Mouse (Mus musculus) forebrain, embryonic 15.5 days (tissue): ENCODE measurements around the gene Vwa8. TPM values are rescaled to one million over a fixed set of nuclear protein-coding genes. Genes with fewer than 3 reads are reported as not detected.

ENCODE experiments used
- ATAC-seq: fragments of 200-750 bp; cut with Nextera tagmentation; replicated peaks from 2 replicates; pipeline ENCODE4 v1.8.0; 2017; ENCODE audit warnings: mild to moderate bottlenecking, moderate TSS enrichment, moderate library complexity
- H3K27ac ChIP-seq: fragments of 300-500 bp; sonication (generic); replicated peaks from 2 replicates; pipeline ENCODE4 v1.5.1; 2015; ENCODE audit warnings: mild to moderate bottlenecking, inconsistent platforms
- H3K27me3 ChIP-seq: fragments of 300-500 bp; sonication (generic); 2 replicates; pipeline ENCODE4 v1.6.1; 2015; ENCODE audit warnings: inconsistent platforms
- H3K36me3 ChIP-seq: fragments of 300-500 bp; sonication (generic); 2 replicates; pipeline ENCODE4 v1.6.1; 2015; ENCODE audit warnings: mild to moderate bottlenecking, inconsistent platforms
- H3K4me1 ChIP-seq: fragments of 300-500 bp; sonication (generic); 2 replicates; pipeline ENCODE4 v1.6.1; 2015; ENCODE audit warnings: inconsistent platforms
- H3K4me2 ChIP-seq: fragments of 300-500 bp; sonication (generic); replicated peaks from 2 replicates; pipeline ENCODE4 v1.6.1; 2015; ENCODE audit warnings: mild to moderate bottlenecking, inconsistent platforms
- H3K4me3 ChIP-seq: fragments of 300-500 bp; sonication (generic); 2 replicates; pipeline ENCODE4 v1.5.1; 2015; ENCODE audit warnings: mild to moderate bottlenecking, inconsistent platforms
- H3K9ac ChIP-seq: fragments of 300-500 bp; sonication (generic); replicated peaks from 2 replicates; pipeline ENCODE4 v1.6.1; 2015; ENCODE audit warnings: mild to moderate bottlenecking, inconsistent platforms
- H3K9me3 ChIP-seq: fragments of 300-500 bp; sonication (generic); 2 replicates; pipeline ENCODE4 v1.6.1; 2016; ENCODE audit warnings: inconsistent platforms
- WGBS: fragments of 180-500 bp; shearing (Covaris S2); methylation state at CpG from one replicate; pipeline ENCODE4 v1.1.7; 2015; ENCODE audit warnings: mixed read lengths; 5-methylcytosine and 5-hydroxymethylcytosine counted together
- polyA plus RNA-seq: library from polyadenylated mRNA; unstranded; fragments of >200 nt; fragmentation: Nextera tagmentation; extraction: Ambion mirVana; gene quantifications from 2 replicates; pipeline ENCODE4 v1.2.1, GENCODE M21; 2015

Vwa8 gene
- polyA plus RNA-seq, 1 experiment from 2014 or later: 5.1 TPM

DNA sequence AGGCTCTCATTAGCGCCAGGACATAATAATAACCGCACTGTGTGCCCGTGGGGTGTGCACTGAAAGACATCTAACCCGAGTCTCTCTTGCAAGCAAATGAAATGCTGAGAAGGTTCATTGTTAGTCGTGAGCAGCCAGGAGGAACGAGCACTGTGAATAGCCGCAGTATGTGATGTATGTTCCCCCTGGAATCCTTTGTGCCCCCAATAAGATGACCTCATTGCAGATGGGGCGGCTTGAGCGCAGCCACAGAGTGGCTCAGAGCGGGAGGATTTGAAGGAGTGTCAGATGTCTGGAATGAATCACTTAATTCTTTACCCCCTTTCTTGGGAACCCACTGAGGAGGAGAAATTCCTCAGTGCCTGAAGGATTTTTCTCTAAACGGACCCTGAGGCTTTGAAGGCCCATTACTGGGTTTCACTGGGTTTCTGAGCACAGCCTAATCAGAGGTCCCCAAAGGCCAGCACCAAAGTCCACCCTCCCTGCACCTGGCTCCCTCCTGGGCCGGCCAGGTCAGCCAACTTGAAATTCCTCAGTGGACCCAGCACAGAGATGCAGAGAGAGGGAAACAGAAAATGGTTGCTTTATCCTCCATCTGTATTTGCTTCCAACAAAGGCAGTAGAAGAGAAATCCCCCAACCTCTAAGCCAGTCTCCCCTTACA is 354.8 kb downstream of the Vwa8 start:
- no peaks in the 10 kb centered on the region for H3K27me3 ChIP-seq
- WGBS: 2% methylated on average over 12 of the region's 12 CpGs
- H3K9ac ChIP-seq: peak overlapping the region; percentile 15; the same call in 1 of the 2 replicates
- peak overlapping the region; percentile 85 for H3K27ac ChIP-seq
- no peak overlapping the region for H3K4me3 ChIP-seq
- peaks cover 53% of the 10 kb centered on the region for H3K4me1 ChIP-seq
- ATAC-seq: peak; percentile 91
- H3K4me2 ChIP-seq: no peak overlapping the region
- H3K36me3 ChIP-seq: no peaks in the 10 kb centered on the region
- H3K9me3 ChIP-seq: no peaks in the 10 kb centered on the region

DNA sequence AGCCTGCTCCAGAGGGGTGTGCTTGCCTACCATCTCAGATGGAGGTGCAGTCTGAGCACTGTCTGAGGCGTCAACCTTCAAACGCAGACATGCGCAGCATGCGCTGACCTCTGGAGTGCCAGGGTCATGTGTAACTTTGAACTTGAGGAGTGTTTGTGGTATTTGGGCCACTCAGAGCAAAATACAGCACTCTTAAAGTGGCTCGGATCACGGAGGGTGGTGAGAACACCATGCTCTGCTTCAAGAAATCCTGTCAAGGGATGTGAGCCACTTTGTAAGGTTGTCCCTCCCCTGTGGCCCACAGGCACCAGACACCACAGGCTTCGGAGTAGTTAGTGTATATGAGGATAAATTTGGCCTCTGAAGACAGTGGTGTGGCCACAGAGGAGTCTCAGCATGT is 356.0 kb downstream of the Vwa8 start:
- Histone ChIP-seq H3K4me2 (no peak overlapping the region), H3K36me3 (no peaks in the 10 kb centered on the region), H3K4me1 (peaks cover 46% of the 10 kb centered on the region), H3K27me3 (no peaks in the 10 kb centered on the region), H3K4me3 (no peak overlapping the region), H3K27ac (peak overlapping the region; percentile 85), H3K9me3 (no peaks in the 10 kb centered on the region), H3K9ac (no peak overlapping the region)
- WGBS: 88% methylated on average over 7 of the region's 7 CpGs
- no peak for ATAC-seq

- H3K36me3 ChIP-seq: no peaks in the 10 kb centered on the region
- peak overlapping the region; percentile 71 for H3K27ac ChIP-seq
- H3K27me3 ChIP-seq: no peaks in the 10 kb centered on the region
- H3K4me2 ChIP-seq: no peak overlapping the region
- H3K4me3 ChIP-seq: no peak overlapping the region
- WGBS: 24% methylated on average over 11 of the region's 11 CpGs
- H3K9ac ChIP-seq: no peak overlapping the region; the same call in 1 of the 2 replicates
- H3K9me3 ChIP-seq: no peaks in the 10 kb centered on the region
- peak; percentile 44; the same call in 1 of the 2 replicates for ATAC-seq
- peaks cover 32% of the 10 kb centered on the region for H3K4me1 ChIP-seq
These were observed 357.4 kb downstream of the Vwa8 start for GRCm38 (mm10) chr14:79206210-79206609.

DNA sequence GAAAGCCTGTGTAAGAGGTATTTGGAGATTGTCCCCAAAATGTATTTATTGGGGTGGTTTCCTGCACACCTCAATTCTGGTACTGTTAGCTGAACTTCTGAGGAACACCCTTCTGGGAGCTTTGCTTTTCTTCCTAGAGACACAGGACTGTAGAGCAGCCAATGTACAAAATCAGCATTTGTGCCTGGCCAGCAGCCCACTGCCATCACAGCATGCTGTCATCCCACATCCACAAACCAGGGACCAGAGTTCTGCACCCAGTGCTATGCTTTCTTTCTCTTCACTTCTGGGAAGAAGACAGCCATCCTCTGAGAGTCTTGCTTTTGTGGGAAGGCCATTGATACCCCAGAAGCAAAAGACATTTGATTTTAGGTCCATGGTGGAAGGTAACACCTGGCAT is 359.6 kb downstream of the Vwa8 start:
- Histone ChIP-seq H3K9ac (no peak overlapping the region), H3K9me3 (no peaks in the 10 kb centered on the region), H3K4me3 (no peak overlapping the region), H3K4me2 (no peak overlapping the region), H3K4me1 (peaks cover 21% of the 10 kb centered on the region), H3K27ac (no peak overlapping the region), H3K36me3 (no peaks in the 10 kb centered on the region), H3K27me3 (no peaks in the 10 kb centered on the region)
- no peak for ATAC-seq

DNA sequence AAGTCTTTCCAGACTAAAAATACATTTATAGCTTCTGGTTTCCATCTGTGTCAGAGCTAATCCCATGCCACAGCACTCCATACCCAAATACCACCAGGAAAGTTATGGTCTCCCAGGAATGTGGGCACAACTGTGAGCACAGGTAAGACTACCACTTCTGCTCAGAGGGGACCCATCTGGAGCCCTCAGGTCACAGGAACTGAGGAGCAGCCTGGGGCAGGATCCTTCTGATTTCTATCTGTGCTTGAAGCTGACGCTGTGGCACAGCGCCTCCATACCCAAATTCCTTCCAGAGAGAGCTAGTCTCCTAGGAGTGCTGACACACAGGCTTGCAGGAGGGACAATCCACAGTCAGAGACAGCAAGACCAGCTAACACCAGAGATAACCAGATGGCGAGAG is 361.0 kb downstream of the Vwa8 start:
- no peak overlapping the region for H3K27ac ChIP-seq
- no peaks in the 10 kb centered on the region for H3K36me3 ChIP-seq
- H3K4me3 ChIP-seq: no peak overlapping the region
- 88% methylated on average over 3 of the region's 3 CpGs for WGBS
- no peaks in the 10 kb centered on the region for H3K27me3 ChIP-seq
- H3K4me1 ChIP-seq: peaks cover 11% of the 10 kb centered on the region
- no peak for ATAC-seq
- no peak overlapping the region for H3K9ac ChIP-seq
- no peaks in the 10 kb centered on the region for H3K9me3 ChIP-seq
- H3K4me2 ChIP-seq: no peak overlapping the region

DNA sequence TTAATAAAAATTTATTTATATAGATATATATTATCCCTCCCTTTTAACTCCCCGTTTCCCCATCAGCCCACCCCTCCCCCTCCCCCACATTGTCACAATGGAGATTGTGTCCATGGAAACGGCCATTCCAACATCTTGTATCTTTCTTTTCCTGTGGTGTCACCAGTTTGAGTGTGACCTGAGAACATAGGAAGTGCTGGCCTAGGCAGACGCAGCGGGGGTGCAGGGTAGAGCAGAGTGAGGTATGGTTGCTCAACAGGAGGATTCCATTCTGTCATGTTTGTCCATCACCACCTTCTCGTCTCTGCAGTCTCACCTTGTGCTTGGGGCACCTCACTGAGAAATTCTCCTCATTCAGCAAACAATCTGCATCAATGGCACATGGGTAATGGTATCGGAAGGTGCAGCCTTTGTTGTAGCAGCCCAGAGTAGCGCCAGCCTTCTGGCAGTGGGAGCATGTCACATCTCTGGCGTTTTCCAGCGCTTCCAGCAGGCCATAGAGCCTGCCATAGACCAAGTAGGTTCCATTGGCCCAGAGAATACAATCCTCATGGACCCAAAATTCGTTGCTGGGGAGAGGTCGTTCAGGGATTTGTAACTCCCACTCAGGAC is 363.6 kb downstream of the Vwa8 start:
- no peaks in the 10 kb centered on the region for H3K27me3 ChIP-seq
- H3K36me3 ChIP-seq: no peaks in the 10 kb centered on the region
- no peaks in the 10 kb centered on the region for H3K9me3 ChIP-seq
- no peak overlapping the region for H3K9ac ChIP-seq
- no peak overlapping the region for H3K4me2 ChIP-seq
- ATAC-seq: no peak
- H3K27ac ChIP-seq: no peak overlapping the region
- H3K4me1 ChIP-seq: no peaks in the 10 kb centered on the region
- H3K4me3 ChIP-seq: no peak overlapping the region
- WGBS: 90% methylated on average over 11 of the region's 11 CpGs

DNA sequence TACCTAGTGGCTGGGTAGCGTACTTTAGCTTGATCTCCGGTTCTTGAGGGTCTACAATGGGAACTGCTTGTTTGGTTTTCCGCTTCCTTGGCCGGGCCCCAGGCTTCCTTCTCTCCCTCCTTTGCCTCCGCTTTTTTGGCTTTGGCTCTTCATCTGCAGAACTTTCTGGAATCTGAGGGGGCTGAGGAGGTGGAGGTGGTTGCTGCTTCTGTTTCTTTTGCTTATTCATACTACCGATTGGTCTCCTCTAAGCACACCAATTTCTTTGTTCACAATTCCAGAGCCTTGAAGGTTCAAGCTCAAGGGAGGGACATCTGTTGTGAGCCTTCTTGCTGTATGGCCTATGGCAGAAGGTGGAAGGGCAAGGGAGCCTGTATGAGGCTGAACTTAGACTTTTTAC is 365.3 kb downstream of the Vwa8 start:
- Histone ChIP-seq H3K9ac (no peak overlapping the region), H3K9me3 (no peaks in the 10 kb centered on the region), H3K27ac (no peak overlapping the region), H3K27me3 (no peaks in the 10 kb centered on the region), H3K4me3 (no peak overlapping the region), H3K4me1 (no peaks in the 10 kb centered on the region), H3K36me3 (no peaks in the 10 kb centered on the region), H3K4me2 (no peak overlapping the region)
- 94% methylated on average over 6 of the region's 6 CpGs for WGBS
- no peak for ATAC-seq

- no peak overlapping the region for H3K9ac ChIP-seq
- no peak for ATAC-seq
- no peaks in the 10 kb centered on the region for H3K9me3 ChIP-seq
- H3K27me3 ChIP-seq: no peaks in the 10 kb centered on the region
- H3K4me3 ChIP-seq: no peak overlapping the region
- H3K36me3 ChIP-seq: no peaks in the 10 kb centered on the region
- H3K4me2 ChIP-seq: no peak overlapping the region
- no peaks in the 10 kb centered on the region for H3K4me1 ChIP-seq
- WGBS: 92% methylated on average over 8 of the region's 8 CpGs
- H3K27ac ChIP-seq: no peak overlapping the region
These were observed 365.9 kb downstream of the Vwa8 start for GRCm38 (mm10) chr14:79214660-79215249.

DNA sequence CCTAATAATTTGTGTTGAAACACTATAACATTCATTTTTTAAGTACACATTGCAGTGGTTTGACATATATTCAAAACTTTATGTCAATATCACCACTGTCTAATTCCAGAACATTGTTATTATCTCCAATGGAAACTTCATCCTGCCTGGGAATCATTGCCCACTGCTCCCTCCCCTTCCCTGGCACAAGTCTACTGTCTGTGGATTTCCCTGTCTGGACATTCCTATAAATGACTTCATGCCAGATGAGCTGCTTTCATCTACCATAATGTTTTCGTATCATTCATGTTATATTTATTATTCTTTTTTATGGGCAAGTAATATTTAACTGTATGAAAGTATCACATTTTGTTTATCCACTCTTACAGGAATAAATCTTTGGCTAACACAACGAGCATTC is 367.5 kb downstream of the Vwa8 start:
- H3K36me3 ChIP-seq: no peaks in the 10 kb centered on the region
- H3K4me2 ChIP-seq: no peak overlapping the region
- H3K9me3 ChIP-seq: no peaks in the 10 kb centered on the region
- ATAC-seq: no peak
- no peak overlapping the region for H3K4me3 ChIP-seq
- H3K27ac ChIP-seq: no peak overlapping the region
- H3K9ac ChIP-seq: no peak overlapping the region
- no peaks in the 10 kb centered on the region for H3K4me1 ChIP-seq
- WGBS: 84% methylated on average over 2 of the region's 2 CpGs
- H3K27me3 ChIP-seq: no peaks in the 10 kb centered on the region

DNA sequence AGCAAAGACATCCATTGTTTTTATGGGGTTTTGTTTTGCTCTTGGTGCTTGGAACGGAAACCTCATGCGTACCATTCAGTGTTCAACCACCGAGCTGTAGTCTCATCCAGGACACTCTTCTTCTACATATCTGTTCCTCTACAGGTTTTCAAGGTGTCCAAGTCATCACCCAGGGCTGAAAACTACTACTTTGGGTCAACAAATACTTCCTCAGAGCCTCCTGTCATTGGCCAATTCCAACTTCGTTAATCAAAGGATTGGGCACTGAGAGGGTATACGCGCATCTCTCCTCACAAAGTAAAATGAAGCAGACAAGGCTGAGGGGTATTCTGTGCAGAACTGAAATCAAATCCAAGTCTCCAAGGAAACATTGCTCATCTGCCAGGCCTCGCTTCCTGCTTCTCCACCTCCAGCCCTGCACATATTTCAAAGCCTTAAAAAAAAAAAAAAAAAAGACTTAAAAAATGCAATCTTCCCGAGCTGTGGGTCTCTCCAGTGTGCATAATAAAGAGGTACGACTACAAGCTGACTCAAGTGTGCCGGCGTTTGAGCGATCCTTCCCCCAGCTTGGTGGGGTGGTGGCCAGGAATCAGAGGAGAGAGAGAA is 374.7 kb downstream of the Vwa8 start:
- H3K9me3 ChIP-seq: no peaks in the 10 kb centered on the region
- no peaks in the 10 kb centered on the region for H3K36me3 ChIP-seq
- no peak overlapping the region for H3K4me3 ChIP-seq
- H3K27me3 ChIP-seq: no peaks in the 10 kb centered on the region
- no peak for ATAC-seq
- no peak overlapping the region for H3K27ac ChIP-seq
- H3K9ac ChIP-seq: no peak overlapping the region
- H3K4me2 ChIP-seq: no peak overlapping the region
- 83% methylated on average over 12 of the region's 12 CpGs for WGBS
- H3K4me1 ChIP-seq: no peaks in the 10 kb centered on the region

- WGBS: 80% methylated on average over 8 of the region's 8 CpGs
- Histone ChIP-seq H3K4me3 (no peak overlapping the region), H3K4me2 (no peak overlapping the region), H3K27ac (no peak overlapping the region), H3K4me1 (no peaks in the 10 kb centered on the region), H3K36me3 (no peaks in the 10 kb centered on the region), H3K27me3 (no peaks in the 10 kb centered on the region), H3K9ac (no peak overlapping the region), H3K9me3 (no peaks in the 10 kb centered on the region)
- no peak for ATAC-seq
These were observed 376.6 kb downstream of the Vwa8 start for GRCm38 (mm10) chr14:79225458-79225857.

DNA sequence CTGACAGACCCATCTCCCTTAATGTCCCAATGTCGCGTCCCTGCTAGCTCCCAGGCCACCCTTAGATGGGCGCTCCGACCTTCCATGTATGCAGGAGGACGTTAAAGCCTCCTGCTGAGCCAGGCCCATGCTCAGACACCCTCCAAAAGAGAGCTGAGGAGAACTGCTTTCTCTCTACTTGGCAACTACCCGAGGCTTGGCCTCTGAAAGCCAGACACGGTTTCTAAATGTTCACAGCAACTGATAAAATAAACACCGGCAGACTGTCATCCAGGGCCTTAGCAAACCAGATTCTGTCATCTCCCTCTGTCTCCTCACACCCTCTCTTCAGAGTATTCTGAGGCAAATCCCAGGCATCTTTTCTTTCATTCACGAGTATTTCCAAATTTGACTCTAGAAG is 377.2 kb downstream of the Vwa8 start:
- H3K4me3 ChIP-seq: no peak overlapping the region
- H3K4me1 ChIP-seq: no peaks in the 10 kb centered on the region
- no peak for ATAC-seq
- H3K9ac ChIP-seq: no peak overlapping the region
- H3K36me3 ChIP-seq: no peaks in the 10 kb centered on the region
- 82% methylated on average over 9 of the region's 9 CpGs for WGBS
- H3K27ac ChIP-seq: no peak overlapping the region
- no peaks in the 10 kb centered on the region for H3K9me3 ChIP-seq
- H3K4me2 ChIP-seq: no peak overlapping the region
- no peaks in the 10 kb centered on the region for H3K27me3 ChIP-seq
